Mouse (Mus musculus) gastrocnemius, adult 8-10 months (tissue): Measurements from ENCODE around the gene Nmur1. TPM values are rescaled to one million over a fixed set of nuclear protein-coding genes. Genes with fewer than 3 reads are reported as not detected.

Source experiments
- DNase-seq, 2 experiments: peaks; one replicate each; pipeline ENCODE4 v3.0.0; 2022; ENCODE audit warnings: low spot score in 2 of 2
- total RNA-seq, 4 experiments: library from RNA; stranded (reverse); gene quantifications; 2 replicates each; pipeline ENCODE4 v1.2.4; 2022

Nmur1 gene
- total RNA-seq, 4 experiments from 2014 or later, result not detected

- peak in 1 of 2 experiments; percentile 24 for DNase-seq
Measured at GRCm38 (mm10) chr1:86440887-86441723, 15.1 kb upstream of the Nmur1 start.

- peak; percentile 91 to 92 for DNase-seq
Measured at GRCm38 (mm10) chr1:86440171-86440886, 14.3 kb upstream of the Nmur1 start.

- peak in 1 of 2 experiments; percentile 25 for DNase-seq
Measured at GRCm38 (mm10) chr1:86439487-86440170, 13.6 kb upstream of the Nmur1 start.

- no peak for DNase-seq
Measured at GRCm38 (mm10) chr1:86438501-86438900, 12.5 kb upstream of the Nmur1 start.

GRCm38 (mm10) chr1:86438014-86438319 lies 11.9 kb upstream of the Nmur1 start:
- no peak for DNase-seq

- no peak for DNase-seq
Measured at GRCm38 (mm10) chr1:86437219-86438013, 11.4 kb upstream of the Nmur1 start.

- peak in 1 of 2 experiments; percentile 47 for DNase-seq
Measured at GRCm38 (mm10) chr1:86435302-86435821, 9.3 kb upstream of the Nmur1 start.

GRCm38 (mm10) chr1:86434439-86435201 lies 8.6 kb upstream of the Nmur1 start:
- DNase-seq, result peak; percentile 97 to 98

GRCm38 (mm10) chr1:86434001-86434400 lies 8.0 kb upstream of the Nmur1 start:
- peak in 1 of 2 experiments; percentile 63 for DNase-seq

GRCm38 (mm10) chr1:86433359-86433758 lies 7.3 kb upstream of the Nmur1 start:
- no peak for DNase-seq

GRCm38 (mm10) chr1:86432778-86433177 lies 6.8 kb upstream of the Nmur1 start:
- no peak for DNase-seq

GRCm38 (mm10) chr1:86430056-86430455 lies 4.0 kb upstream of the Nmur1 start:
- DNase-seq, result peak in 1 of 2 experiments; percentile 59

- DNase-seq, result no peak
Measured at GRCm38 (mm10) chr1:86424835-86425547, 1.0 kb downstream of the Nmur1 start.

GRCm38 (mm10) chr1:86424336-86424735 lies 1.7 kb downstream of the Nmur1 start:
- no peak for DNase-seq

GRCm38 (mm10) chr1:86423879-86424278 lies 2.1 kb downstream of the Nmur1 start:
- DNase-seq, result no peak

GRCm38 (mm10) chr1:86421007-86421406 lies 5.0 kb downstream of the Nmur1 start:
- no peak for DNase-seq

- no peak for DNase-seq
Measured at GRCm38 (mm10) chr1:86416321-86416720, 9.7 kb downstream of the Nmur1 start.

GRCm38 (mm10) chr1:86415612-86416184 lies 10.3 kb downstream of the Nmur1 start:
- no peak for DNase-seq

GRCm38 (mm10) chr1:86415144-86415543 lies 10.9 kb downstream of the Nmur1 start:
- no peak for DNase-seq
